Mouse (Mus musculus) heart, adult 2 months (tissue): ENCODE measurements around the gene Gm49337. TPM values are rescaled to one million over a fixed set of nuclear protein-coding genes. Genes with fewer than 3 reads are reported as not detected.

ENCODE experiments used
- DNase-seq, 2 experiments: peaks; one replicate each; pipeline ENCODE4 v3.0.0; 2021
- H3K27ac ChIP-seq: fragments of 200-600 bp; 2 replicates; pipeline ENCODE4 v1.8.1; 2022
- H3K27me3 ChIP-seq: fragments of 200-500 bp; 2 replicates; pipeline ENCODE4 v1.6.1; 2012; ENCODE audit warnings: mild to moderate bottlenecking, low read length, inconsistent platforms, mixed read lengths; ENCODE audit not compliant: control insufficient read depth, insufficient read depth
- H3K36me3 ChIP-seq: fragments of 200-500 bp; 2 replicates; pipeline ENCODE4 v1.6.1; 2012; ENCODE audit warnings: low read length, inconsistent platforms; ENCODE audit not compliant: control insufficient read depth, insufficient read depth
- H3K4me1 ChIP-seq: fragments of 200-500 bp; 2 replicates; pipeline ENCODE4 v1.6.1; 2011; ENCODE audit warnings: low read length; ENCODE audit not compliant: control insufficient read depth, insufficient read depth
- H3K4me3 ChIP-seq: fragments of 200-600 bp; 2 replicates; pipeline ENCODE4 v1.8.1; 2022
- H3K79me2 ChIP-seq: fragments of 200-500 bp; replicated peaks from 2 replicates; pipeline ENCODE4 v1.6.1; 2012; ENCODE audit warnings: mild to moderate bottlenecking, inconsistent platforms, low read length, moderate library complexity, mixed read lengths; ENCODE audit not compliant: control insufficient read depth, insufficient read depth
- H3K9ac ChIP-seq: fragments of 200-500 bp; 2 replicates; pipeline ENCODE4 v1.6.1; 2012; ENCODE audit warnings: low read depth, mild to moderate bottlenecking, control low read depth, inconsistent platforms, low read length, mixed read lengths
- CTCF ChIP-seq: fragments of 200-600 bp; IDR thresholded peaks from 2 replicates; pipeline ENCODE4 v1.8.1; 2022; ENCODE audit warnings: antibody characterized with exemption, mild to moderate bottlenecking, moderate library complexity
- EP300 ChIP-seq: fragments of 200-500 bp; IDR thresholded peaks from 2 replicates; pipeline ENCODE4 v1.6.1; 2011; ENCODE audit warnings: low read depth, low read length, control low read depth; ENCODE audit not compliant: insufficient read depth
- POLR2A ChIP-seq: fragments of 200-500 bp; IDR thresholded peaks from 2 replicates; pipeline ENCODE4 v1.6.1; 2011; ENCODE audit warnings: mild to moderate bottlenecking, low read depth, low read length, control low read depth; ENCODE audit not compliant: insufficient read depth
- WGBS: fragments of 180-500 bp; shearing (Covaris S2); methylation state at CpG from one replicate; pipeline ENCODE4 v1.1.7; 2018; 5-methylcytosine and 5-hydroxymethylcytosine counted together
- intact Hi-C: fragments of 180-260 bp; cut with DNase I; formaldehyde crosslinking; loops from one replicate; pipeline ENCODE4 v1.15.1; 2025
- polyA plus RNA-seq: library from polyadenylated mRNA; depleted of rRNA; stranded (reverse); fragments of >200 nt; gene quantifications from 2 replicates; pipeline ENCODE4 v1.2.3, GENCODE M21; 2012; rRNA removed
- total RNA-seq, 2 experiments: library from RNA; stranded (reverse); gene quantifications; 2 replicates each; pipeline ENCODE4 v1.2.3; 2021

Gm49337 gene
- total and polyA plus RNA-seq, 3 experiments = 0.16 to 0.37 TPM; not detected in 1

GRCm38 (mm10) chr4:116329256-116329655, 156.1 kb downstream of the Gm49337 start:
- Histone ChIP-seq H3K36me3 (no peaks in the 10 kb centered on the region), H3K9ac (no peak overlapping the region), H3K4me1 (no peaks in the 10 kb centered on the region), H3K4me3 (no peak overlapping the region), H3K27me3 (no peaks in the 10 kb centered on the region), H3K79me2 (no peaks in the 10 kb centered on the region), H3K27ac (no peak overlapping the region)
- WGBS = 93% methylated on average over 3 of the region's 3 CpGs
- no peak for DNase-seq
- TF ChIP-seq EP300 (no peak), POLR2A (no peak), CTCF (no peak)
- intact Hi-C loops = no loop called here

GRCm38 (mm10) chr4:116336294-116336693, 163.1 kb downstream of the Gm49337 start:
- DNase-seq = no peak
- no peak for TF ChIP-seq POLR2A
- no peak for TF ChIP-seq CTCF
- TF ChIP-seq EP300 = no peak
- Histone ChIP-seq H3K9ac (no peak overlapping the region), H3K4me3 (no peak overlapping the region), H3K36me3 (no peaks in the 10 kb centered on the region), H3K27me3 (no peaks in the 10 kb centered on the region), H3K4me1 (no peaks in the 10 kb centered on the region), H3K27ac (no peak overlapping the region), H3K79me2 (no peaks in the 10 kb centered on the region)
- intact Hi-C loops = no loop called here
- WGBS = 89% methylated on average over 1 of the region's 1 CpGs

- H3K27ac ChIP-seq = no peak overlapping the region
- no peak overlapping the region for H3K9ac ChIP-seq
- H3K27me3 ChIP-seq = no peaks in the 10 kb centered on the region
- no peaks in the 10 kb centered on the region for H3K36me3 ChIP-seq
- DNase-seq = peak; percentile 30 to 42
- intact Hi-C loops = loop anchor here (2.0 to 10.0 kb wide), 3 partner anchors 63 to 213 kb away; partner anchors contain the start of genes Gpbp1l1 and Tmem69
- TF ChIP-seq CTCF = peak; percentile 88
- no peak for TF ChIP-seq POLR2A
- TF ChIP-seq EP300 = no peak
- no peak overlapping the region for H3K4me3 ChIP-seq
- H3K79me2 ChIP-seq = no peaks in the 10 kb centered on the region
- H3K4me1 ChIP-seq = no peaks in the 10 kb centered on the region
Measured at GRCm38 (mm10) chr4:116342119-116342518, 168.9 kb downstream of the Gm49337 start.

Other genes starting within 250 kb of the Gm49337 start
- not detected for gene Dmbx1, start 233.5 kb upstream of the Gm49337 start, total RNA-seq
- gene Dmbx1, start 233.5 kb upstream of the Gm49337 start, polyA plus RNA-seq = not detected in 2 replicates
- gene Faah, start 155.5 kb upstream of the Gm49337 start, total RNA-seq = under 1 TPM; 0.14 to 0.23 TPM
- 0.53 and 1.4 TPM in 2 replicates for gene Faah, start 155.5 kb upstream of the Gm49337 start, polyA plus RNA-seq
- gene Nsun4, start 119.5 kb upstream of the Gm49337 start, total RNA-seq = 10 to 100 TPM; 24.3 to 28.4 TPM
- gene Nsun4, start 119.5 kb upstream of the Gm49337 start, polyA plus RNA-seq = 24.9 and 37.0 TPM in 2 replicates
- 1,000 to 10,000 TPM; 1,648 to 1,969 TPM for gene Uqcrh, start 98.3 kb upstream of the Gm49337 start, total RNA-seq
- gene Uqcrh, start 98.3 kb upstream of the Gm49337 start, polyA plus RNA-seq = 736 and 1,429 TPM in 2 replicates
- gene Lrrc41, start 98.1 kb upstream of the Gm49337 start, total RNA-seq = 10 to 100 TPM; 22.0 to 24.9 TPM
- 27.1 and 32.6 TPM in 2 replicates for gene Lrrc41, start 98.1 kb upstream of the Gm49337 start, polyA plus RNA-seq
- gene Rad54l, start 49.7 kb upstream of the Gm49337 start, total RNA-seq = under 1 TPM; 0.21 to 0.43 TPM
- gene Rad54l, start 49.7 kb upstream of the Gm49337 start, polyA plus RNA-seq = 0.18 and 0.26 TPM in 2 replicates
- gene Pomgnt1, start 49.5 kb upstream of the Gm49337 start, total RNA-seq = 10 to 100 TPM; 52.7 to 59.5 TPM
- 44.4 and 65.2 TPM in 2 replicates for gene Pomgnt1, start 49.5 kb upstream of the Gm49337 start, polyA plus RNA-seq
- gene Lurap1, start 22.0 kb upstream of the Gm49337 start, total RNA-seq = 1 to 10 TPM; 4.5 to 5.4 TPM
- 2.0 and 2.9 TPM in 2 replicates for gene Lurap1, start 22.0 kb upstream of the Gm49337 start, polyA plus RNA-seq
- not detected for gene Tspan1, start 5.8 kb upstream of the Gm49337 start, total RNA-seq
- gene Tspan1, start 5.8 kb upstream of the Gm49337 start, polyA plus RNA-seq = 4.9 TPM in 1 of 2 replicates, not detected in the other
- not detected for gene 1700042G07Rik, start within 50 bp of the Gm49337 start, total RNA-seq
- gene 1700042G07Rik, start within 50 bp of the Gm49337 start, polyA plus RNA-seq = 0.45 TPM in 1 of 2 replicates, not detected in the other
- gene Pik3r3, start 48.2 kb downstream of the Gm49337 start, total RNA-seq = 10 to 100 TPM; 10.1 to 11.6 TPM
- 9.3 and 15.3 TPM in 2 replicates for gene Pik3r3, start 48.2 kb downstream of the Gm49337 start, polyA plus RNA-seq